Mouse (Mus musculus) brown adipose tissue, adult 24 weeks (tissue): ENCODE data around the gene Cd80. TPM values are rescaled to one million over a fixed set of nuclear protein-coding genes. Genes with fewer than 3 reads are reported as not detected.

Source experiments
- H3K27ac ChIP-seq: fragments of 200-500 bp; replicated peaks from 2 replicates; pipeline ENCODE4 v1.5.1; 2012; ENCODE audit warnings: low read depth, mild to moderate bottlenecking, low read length
- H3K4me1 ChIP-seq: fragments of 200-500 bp; 2 replicates; pipeline ENCODE4 v1.6.1; 2012; ENCODE audit warnings: low read length, mixed read lengths; ENCODE audit not compliant: control insufficient read depth, insufficient read depth, insufficient read length
- H3K4me3 ChIP-seq: fragments of 200-500 bp; 2 replicates; pipeline ENCODE4 v1.5.1; 2012; ENCODE audit warnings: low read depth, mild to moderate bottlenecking, low read length, moderate library complexity; ENCODE audit not compliant: insufficient read depth
- polyA plus RNA-seq: library from polyadenylated mRNA; stranded (reverse); fragments of >200 nt; gene quantifications from 2 replicates; pipeline ENCODE4 v1.2.4, GENCODE M21; 2012; ENCODE audit not compliant: missing spikeins, insufficient read depth, insufficient read length

The Cd80 gene
- polyA plus RNA-seq = 1.0 TPM in 1 of 2 replicates, not detected in the other

DNA sequence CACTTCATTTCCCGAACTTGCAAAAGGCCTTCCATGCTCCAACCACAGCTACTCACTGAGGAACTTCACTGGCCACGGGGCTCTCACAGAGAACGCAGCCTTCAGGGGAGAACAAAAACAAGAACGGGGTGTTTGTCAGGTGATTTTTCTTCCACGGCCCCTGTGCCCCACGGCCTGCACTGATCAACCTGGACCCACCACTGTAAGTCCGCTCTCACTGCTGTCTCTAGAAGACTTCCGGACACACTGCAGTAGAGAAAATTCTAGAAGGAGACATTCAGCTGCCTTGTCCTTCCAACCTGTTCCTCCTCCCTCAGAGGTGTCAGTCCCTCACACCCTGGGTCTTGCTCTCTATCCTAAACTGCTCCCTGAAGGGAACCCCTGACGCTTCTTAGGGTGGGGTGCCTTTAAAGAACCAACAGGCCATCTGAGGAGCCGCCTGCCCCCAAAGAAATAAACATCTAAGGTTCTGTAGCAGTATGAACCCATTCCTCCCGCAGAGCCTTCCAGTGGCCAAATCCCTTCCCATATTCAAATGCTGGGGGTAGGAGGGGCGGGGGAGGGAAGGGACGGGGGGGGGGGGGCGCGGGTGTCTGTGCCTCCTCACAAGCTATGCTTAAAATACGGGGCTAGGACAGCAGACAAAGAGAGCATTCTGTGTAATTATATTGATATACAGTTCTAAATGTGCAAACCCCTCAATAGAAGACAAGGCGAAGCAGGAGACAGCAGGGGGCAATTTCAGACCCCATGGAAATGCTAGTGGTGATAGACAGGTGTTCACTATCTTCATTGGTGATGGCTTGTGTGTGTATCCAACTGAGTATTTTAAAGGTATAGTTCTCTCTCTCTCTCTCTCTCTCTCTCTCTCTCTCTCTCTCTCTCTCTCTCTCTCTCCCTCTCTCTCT lies at the start of gene Cd80:
Gene Cd80 (plus strand): TSS at position 51 of the 908 bp plus-strand sequence.
- Histone ChIP-seq H3K4me3 (no peak within 1 kb of the TSS), H3K27ac (no peak within 1 kb of the TSS), H3K4me1 (no peaks in the 10 kb centered on the region)

DNA sequence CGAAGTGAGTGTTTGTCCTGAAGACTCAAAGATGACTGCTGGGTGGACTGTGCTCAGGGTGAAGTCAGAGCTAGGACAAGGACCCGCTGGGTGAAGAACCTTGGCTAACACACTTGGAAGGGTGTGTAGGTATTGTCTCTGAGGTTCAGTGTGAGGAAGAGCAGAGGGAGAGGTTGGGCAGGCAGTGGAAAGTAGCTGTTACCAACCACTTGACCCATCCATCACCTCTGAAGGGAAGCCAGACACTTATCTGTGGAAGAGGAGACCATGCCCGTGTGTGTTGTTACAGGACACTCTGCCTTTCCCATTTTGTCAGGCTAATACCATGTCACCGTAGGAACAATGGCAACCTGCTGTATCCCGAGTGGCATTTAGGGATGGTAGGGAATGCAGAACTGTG lies 49.1 kb upstream of the Cd80 start:
- Histone ChIP-seq H3K27ac (no peak overlapping the region), H3K4me3 (no peak overlapping the region), H3K4me1 (no peaks in the 10 kb centered on the region)

DNA sequence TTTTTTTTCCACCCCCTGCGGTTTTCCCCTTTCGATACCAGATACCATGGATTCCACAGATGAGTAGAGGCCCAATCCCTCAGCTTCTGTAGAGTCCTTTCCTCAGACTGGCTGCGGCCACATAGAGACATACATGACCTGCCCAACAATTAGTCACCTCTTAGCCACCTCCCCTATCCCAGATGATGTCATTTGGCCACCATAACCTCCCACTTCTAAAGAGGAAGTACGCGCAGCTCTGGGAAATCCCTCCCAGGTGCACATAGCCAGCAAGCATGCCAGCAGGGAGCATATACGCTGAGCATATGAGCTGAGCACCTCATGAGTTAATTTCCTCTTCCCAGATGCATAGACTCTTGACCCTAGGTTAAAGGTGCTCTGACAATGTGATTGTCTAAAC lies 48.7 kb upstream of the Cd80 start:
- Histone ChIP-seq H3K27ac (no peak overlapping the region), H3K4me3 (no peak overlapping the region), H3K4me1 (no peaks in the 10 kb centered on the region)

DNA sequence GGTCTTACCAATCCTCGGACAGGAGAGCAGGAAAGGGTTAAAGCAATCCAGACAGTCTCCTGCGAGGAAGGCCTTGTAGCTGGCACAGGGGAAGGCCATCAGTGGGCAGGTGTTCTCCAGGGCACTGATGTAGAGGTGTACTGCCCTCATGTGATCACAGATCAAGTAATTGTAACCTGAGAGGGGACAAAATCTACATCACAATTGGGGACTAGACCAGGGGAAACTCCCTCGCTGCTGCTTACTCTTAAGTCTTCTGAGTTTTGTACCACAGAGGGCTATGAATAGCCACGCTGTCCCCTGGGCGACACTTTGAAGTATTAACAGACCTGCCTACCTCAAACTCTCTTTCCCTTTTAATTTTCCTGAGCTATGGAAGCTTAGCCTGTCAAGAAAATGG lies 47.8 kb upstream of the Cd80 start:
- no peaks in the 10 kb centered on the region for H3K4me1 ChIP-seq
- H3K27ac ChIP-seq = no peak overlapping the region
- no peak overlapping the region for H3K4me3 ChIP-seq

DNA sequence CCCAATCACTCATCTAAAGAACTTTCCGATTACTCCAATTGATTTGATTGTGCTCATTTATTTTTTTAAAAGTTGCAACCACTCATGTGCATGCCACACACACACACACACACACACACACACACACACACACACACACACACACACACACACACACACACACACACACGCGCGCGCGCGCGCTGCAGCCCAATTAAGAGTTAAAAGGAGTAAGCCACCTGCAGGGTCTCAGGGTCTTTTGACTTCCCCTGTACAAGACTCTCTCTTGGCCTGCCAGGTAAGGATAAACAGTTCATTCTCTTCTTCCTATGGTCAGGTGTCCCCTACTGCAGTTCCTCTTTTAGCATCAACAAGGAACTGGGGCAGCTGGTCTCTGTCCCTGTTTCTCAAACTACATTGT lies 46.9 kb upstream of the Cd80 start:
- no peak overlapping the region for H3K27ac ChIP-seq
- no peak overlapping the region for H3K4me3 ChIP-seq
- no peaks in the 10 kb centered on the region for H3K4me1 ChIP-seq

DNA sequence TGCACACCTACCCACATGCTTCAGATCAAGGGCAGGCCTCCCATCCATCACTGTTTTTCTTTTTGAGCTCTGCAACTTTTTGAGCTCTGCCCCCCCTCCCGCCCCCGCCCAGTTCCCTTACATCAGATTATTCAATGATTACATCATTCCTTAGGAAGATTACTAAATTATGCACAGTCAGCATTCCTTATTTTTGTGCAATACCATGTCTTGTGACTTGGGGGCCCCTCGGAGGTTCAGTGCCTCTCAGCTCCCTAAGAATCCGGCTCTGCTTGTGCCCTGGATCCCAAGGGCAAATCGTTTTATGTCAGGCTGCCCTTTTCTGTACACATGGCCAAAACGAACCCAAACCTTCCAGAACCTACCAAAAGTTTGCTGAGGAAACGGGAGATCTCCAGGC lies 40.4 kb upstream of the Cd80 start:
- Histone ChIP-seq H3K4me1 (no peaks in the 10 kb centered on the region), H3K4me3 (no peak overlapping the region), H3K27ac (no peak overlapping the region)

- Histone ChIP-seq H3K4me3 (no peak overlapping the region), H3K27ac (no peak overlapping the region)
These were observed 30.0 kb upstream of the Cd80 start for GRCm38 (mm10) chr16:38425374-38425773.

DNA sequence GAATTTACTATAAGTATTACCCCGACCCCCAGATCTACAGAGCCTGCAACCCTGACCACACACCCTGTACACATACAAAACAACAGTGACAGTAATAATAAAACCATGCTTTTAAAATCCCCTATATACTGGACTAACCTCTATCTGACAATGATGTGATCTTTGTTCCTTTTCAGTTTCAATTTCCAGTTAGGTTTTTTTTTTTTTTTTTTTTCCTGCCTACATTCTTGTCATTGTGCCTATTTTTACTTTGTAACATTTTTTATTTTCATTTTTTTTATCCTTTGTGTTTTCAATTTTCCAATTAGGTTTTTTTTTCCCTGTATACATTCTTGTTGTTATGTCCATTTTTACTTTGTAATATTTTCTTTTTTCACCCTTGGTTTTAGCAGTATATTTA lies 29.6 kb upstream of the Cd80 start:
- H3K27ac ChIP-seq = no peak overlapping the region
- no peak overlapping the region for H3K4me3 ChIP-seq
- no peaks in the 10 kb centered on the region for H3K4me1 ChIP-seq

More at GRCm38 (mm10) chr16:38425374-38425773, 30.0 kb upstream of the Cd80 start:
- no peaks in the 10 kb centered on the region for H3K4me1 ChIP-seq

GRCm38 (mm10) chr16:38431446-38432185 lies 23.7 kb upstream of the Cd80 start:
- Histone ChIP-seq H3K4me3 (peak overlapping the region; percentile 21), H3K27ac (peak overlapping the region; percentile 65)

DNA sequence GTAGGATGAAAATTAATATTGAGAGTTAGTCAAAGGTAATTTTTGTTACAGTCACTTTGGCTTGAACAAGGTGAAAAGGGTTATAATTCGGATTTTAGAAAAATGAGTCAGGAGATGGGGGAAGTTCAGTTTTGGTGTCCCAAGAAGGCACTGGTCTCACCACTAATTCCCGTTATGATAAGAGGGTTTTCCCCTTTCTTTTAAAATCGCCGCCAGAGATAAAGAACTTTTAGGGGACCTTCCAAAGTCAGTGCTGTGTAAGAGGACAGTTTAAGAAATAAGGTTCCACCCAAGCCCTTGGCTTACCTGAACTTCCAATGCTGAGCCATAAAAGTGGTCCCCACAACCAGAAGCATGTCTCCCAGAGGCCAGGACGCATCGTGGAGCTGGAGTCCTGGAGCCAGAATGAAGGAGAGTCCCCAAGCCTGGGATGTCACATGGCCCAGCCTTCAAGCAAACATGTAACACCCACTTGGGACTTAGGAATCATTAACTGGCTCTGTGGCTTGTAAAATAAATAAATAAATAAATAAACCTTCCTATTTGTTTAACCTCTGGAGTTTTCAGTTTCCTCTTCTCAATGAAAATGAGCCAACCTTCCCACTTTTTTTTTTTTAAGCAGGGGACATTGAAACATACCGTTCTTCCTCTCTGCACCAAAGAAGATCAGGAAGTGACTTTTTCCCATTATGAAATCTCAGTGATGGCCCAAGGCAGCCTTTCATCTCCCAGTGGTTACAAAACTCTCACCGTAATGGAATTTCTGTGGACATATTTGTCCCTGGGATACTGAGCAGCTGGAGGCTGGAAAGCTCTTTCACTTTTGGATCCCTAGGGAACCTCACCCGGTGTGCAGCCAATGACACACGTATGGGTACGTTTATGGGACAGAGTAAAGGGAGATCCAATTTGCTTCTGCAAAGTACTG lies 22.6 kb upstream of the Cd80 start, which contains the start of gene Pla1a:
Gene Pla1a (minus strand): TSS at position 648 of the 928 bp plus-strand sequence.
- Histone ChIP-seq H3K4me3 (peak within 1 kb of the TSS; percentile 36), H3K4me1 (no peaks in the 10 kb centered on the region), H3K27ac (peak within 1 kb of the TSS; percentile 63)

More at GRCm38 (mm10) chr16:38431446-38432185, 23.7 kb upstream of the Cd80 start:
- no peaks in the 10 kb centered on the region for H3K4me1 ChIP-seq

DNA sequence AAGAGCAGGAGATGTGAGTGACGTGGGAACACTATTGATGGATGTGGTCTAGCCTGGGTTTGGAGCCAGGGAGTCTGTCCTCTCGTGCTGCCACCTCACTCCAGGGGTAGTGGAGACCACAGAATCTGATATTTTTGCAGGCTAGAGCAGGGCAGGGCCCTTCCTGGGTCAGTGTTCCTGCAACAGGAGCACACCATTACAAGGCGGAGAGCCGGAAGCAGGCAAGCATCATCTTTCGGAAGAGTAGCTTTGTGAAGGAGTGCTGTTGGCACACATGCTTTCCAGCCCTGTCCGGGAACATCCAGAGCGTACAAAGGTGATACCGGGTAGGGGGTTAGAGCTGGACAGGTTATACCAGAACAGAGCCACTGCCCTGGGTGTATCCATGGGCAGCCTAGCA lies 21.8 kb upstream of the Cd80 start:
- Histone ChIP-seq H3K4me3 (no peak overlapping the region), H3K27ac (no peak overlapping the region), H3K4me1 (no peaks in the 10 kb centered on the region)

GRCm38 (mm10) chr16:38434295-38434795 lies 21.0 kb upstream of the Cd80 start:
- Histone ChIP-seq H3K27ac (no peak overlapping the region), H3K4me1 (no peaks in the 10 kb centered on the region)

GRCm38 (mm10) chr16:38439190-38439589 lies 16.2 kb upstream of the Cd80 start:
- H3K27ac ChIP-seq = no peak overlapping the region
- H3K4me3 ChIP-seq = no peak overlapping the region
- H3K4me1 ChIP-seq = no peaks in the 10 kb centered on the region

More at GRCm38 (mm10) chr16:38434295-38434795, 21.0 kb upstream of the Cd80 start:
- no peak overlapping the region for H3K4me3 ChIP-seq

DNA sequence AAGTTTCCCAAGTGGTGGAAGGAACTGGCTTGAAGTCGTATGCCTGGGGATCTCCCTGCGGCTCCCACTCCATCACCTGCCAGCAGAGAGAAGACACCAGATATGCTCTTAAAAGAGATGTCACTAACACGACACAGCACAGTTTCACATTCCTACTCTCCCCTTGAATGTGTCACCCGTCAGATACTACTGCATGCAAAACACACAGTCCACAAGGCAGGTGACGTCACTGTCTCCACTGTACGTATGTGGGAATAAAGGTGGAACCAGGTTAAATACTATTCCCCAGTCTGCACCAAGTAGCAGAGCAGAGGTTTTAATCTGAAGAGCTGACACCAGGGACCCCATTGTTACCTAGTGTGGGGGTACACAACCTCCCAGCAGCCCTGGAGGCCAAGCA lies 15.0 kb upstream of the Cd80 start:
- Histone ChIP-seq H3K27ac (no peak overlapping the region), H3K4me1 (no peaks in the 10 kb centered on the region), H3K4me3 (no peak overlapping the region)
